Mouse (Mus musculus): ENCODE data around the gene Akr1c20.

The Akr1c20 gene

GRCm38 (mm10) chr13:4523201-4523838 is at the start of gene Akr1c20:
Akr1c20 (minus strand) TSS chr13:4523345.
- no peak for DNase-seq (ENCODE audit: extremely low read depth, low read depth)

DNA sequence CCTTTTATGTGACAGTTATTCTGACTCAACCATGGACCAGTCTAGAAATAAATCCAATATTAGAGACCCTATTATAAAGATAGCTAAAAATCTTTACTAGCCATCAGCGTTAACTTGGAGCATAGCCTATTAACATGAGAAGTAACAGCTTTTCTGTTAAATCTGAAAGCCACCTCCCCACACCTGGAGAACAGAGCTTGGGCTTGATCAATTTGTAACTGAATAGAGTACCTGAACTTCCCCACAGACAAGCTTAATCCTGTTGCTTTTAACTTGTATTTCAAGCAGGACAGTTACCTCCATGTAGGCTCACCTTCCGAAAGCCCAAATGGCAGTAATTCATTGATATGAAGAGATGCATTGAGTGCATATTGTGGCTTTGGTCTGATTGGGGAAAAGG is 42.9 kb upstream of the Akr1c20 start:
- DNase-seq (ENCODE audit: extremely low read depth, low read depth): no peak

GRCm38 (mm10) chr13:4560500-4560899 is 37.4 kb upstream of the Akr1c20 start:
- no peak for DNase-seq (ENCODE audit: extremely low read depth, low read depth)

DNA sequence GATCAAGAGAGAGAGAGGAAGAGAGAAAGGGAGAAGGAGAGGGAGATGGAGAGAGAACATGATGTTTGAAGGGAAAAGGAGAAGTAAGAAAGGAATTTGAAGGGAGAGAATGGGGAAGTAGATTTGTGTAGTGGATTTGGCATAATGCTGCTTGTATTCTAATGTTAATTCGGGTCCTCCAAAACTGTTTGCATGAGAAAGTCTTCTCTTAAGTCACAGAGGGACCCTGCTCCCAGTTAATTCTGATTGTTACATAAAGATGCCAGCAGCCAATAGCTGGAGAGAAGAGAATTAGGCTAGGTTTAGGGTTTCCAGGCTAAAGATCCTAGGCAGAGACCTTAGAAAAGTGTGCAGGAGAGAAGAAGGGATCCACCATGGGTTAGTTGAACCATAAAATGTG is 36.0 kb upstream of the Akr1c20 start:
- DNase-seq (ENCODE audit: extremely low read depth, low read depth): peak; percentile 26

GRCm38 (mm10) chr13:4514811-4515210 is 8.3 kb downstream of the Akr1c20 start:
- DNase-seq (ENCODE audit: extremely low read depth, low read depth): no peak

- DNase-seq (ENCODE audit: extremely low read depth, low read depth): no peak
Measured at GRCm38 (mm10) chr13:4467896-4468295, 55.2 kb downstream of the Akr1c20 start.

DNA sequence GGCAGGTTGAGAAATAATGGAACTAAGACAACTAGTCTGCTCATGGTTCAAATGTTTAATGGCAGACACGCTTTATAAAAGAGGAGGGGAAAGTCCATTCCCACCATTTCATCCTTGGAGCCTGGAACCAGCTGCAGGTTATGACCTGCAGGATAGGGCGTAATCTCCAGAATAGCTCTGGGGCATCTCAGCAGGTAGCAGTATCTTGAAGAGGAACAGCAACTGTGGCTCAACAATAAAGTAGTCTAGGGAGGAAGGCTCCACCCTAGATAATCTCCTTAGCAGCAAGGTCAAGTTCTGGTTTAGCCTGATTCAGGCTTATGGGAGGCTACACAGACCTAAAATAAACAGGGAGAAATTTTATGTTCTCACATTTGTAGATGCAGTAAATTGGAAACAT is 57.5 kb downstream of the Akr1c20 start:
- DNase-seq (ENCODE audit: extremely low read depth, low read depth): no peak
